In the genomic region with DNA sequence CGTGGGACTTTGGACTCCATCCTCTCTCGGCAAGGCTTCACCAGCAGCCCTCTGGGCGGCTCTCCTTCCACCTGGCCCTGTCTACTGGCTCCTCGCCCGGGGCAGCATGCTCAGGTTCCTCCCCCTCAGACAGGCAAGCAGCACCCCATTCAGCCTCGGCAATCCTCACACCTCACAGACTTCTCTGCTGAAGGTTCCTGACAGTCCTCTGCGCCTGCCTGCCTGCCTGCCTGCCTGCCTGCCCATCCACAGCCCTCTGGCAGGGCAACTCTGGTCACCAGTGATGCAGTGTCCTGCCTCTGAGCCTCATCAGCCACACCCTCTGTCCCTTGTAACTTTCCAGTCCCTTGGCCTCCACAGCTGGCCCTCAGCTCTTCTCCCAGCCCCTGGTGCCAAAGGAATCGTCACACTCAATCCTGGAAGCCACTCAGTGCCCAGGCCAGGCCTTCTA, we compare ENCODE assay signal across 8 mouse cellular contexts. TPM values are rescaled to one million over a fixed set of nuclear protein-coding genes. Genes with fewer than 3 reads are reported as not detected.
DNase-seq lines count a peak whose midpoint lies in the region; ATAC-seq and TF ChIP-seq lines count a peak whose summit lies in the region.
"Had no signal": no experiment of that assay in that cellular context is flagged by ENCODE, and none has a peak within 500 bp of the region (broad histone marks: within the 10 kb centered on the region; RNA-seq: fewer than 3 reads in every experiment).

No protein-coding gene starts in this region.

- TF ChIP-seq CTCF in small intestine, adult 2 months (IDR thresholded peaks at IDR 0.05; ENCODE audit: extremely low read depth, insufficient read length, insufficient replicate concordance, low read depth, low read length), result no peak

- H3K36me3 ChIP-seq in heart, embryonic 13.5 days, result peaks cover 25% of the 10 kb centered on the region
- peaks cover 24% of the 10 kb centered on the region for H3K36me3 ChIP-seq in small intestine, adult 2 months (ENCODE audit: control insufficient read depth, insufficient read depth, low read length)

- H3K4me3 ChIP-seq in heart, embryonic 13.5 days, result no peak overlapping the region
- H3K4me3 ChIP-seq in small intestine, adult 2 months (ENCODE audit: low read depth, low read length), result no peak overlapping the region
- H3K4me3 ChIP-seq: liver, embryonic 15.5 days had no signal

- no peak overlapping the region for H3K4me2 ChIP-seq in heart, embryonic 13.5 days
- H3K4me2 ChIP-seq: liver, embryonic 15.5 days had no signal

- peaks cover 82% of the 10 kb centered on the region for H3K4me1 ChIP-seq in heart, embryonic 13.5 days
- peaks cover 49% of the 10 kb centered on the region for H3K4me1 ChIP-seq in small intestine, adult 2 months (ENCODE audit: control insufficient read depth, insufficient read depth, insufficient read length, low read length)

- no peak for ATAC-seq in heart, embryonic 13.5 days (ENCODE audit: extremely low read depth, insufficient number of reproducible peaks, low FRiP score, low TSS enrichment)

- no peak for TF ChIP-seq POLR2A in small intestine, adult 2 months (IDR thresholded peaks at IDR 0.05; ENCODE audit: low read depth, low read length)

- H3K27me3 ChIP-seq in heart, embryonic 13.5 days (replicated peaks), result no peaks in the 10 kb centered on the region
- no peaks in the 10 kb centered on the region for H3K27me3 ChIP-seq in small intestine, adult 2 months (ENCODE audit: control insufficient read depth, insufficient read depth, low read length)
- H3K27me3 ChIP-seq: liver, embryonic 15.5 days had no signal

- peak; percentile 68 for DNase-seq in adipocyte (ENCODE audit: low spot score)
- peak; percentile 75 to 85 for DNase-seq in adrenal gland, postnatal 36 days
- peak; percentile 60 to 77 for DNase-seq in kidney, postnatal 4 days
- DNase-seq in frontal cortex, postnatal 25 days (ENCODE audit: low spot score in 2 of 2), result no peak
- no peak for DNase-seq in spleen, adult 12 weeks (ENCODE audit: low spot score)

- peak overlapping the region; percentile 24 for H3K27ac ChIP-seq in heart, embryonic 13.5 days (replicated peaks)
- H3K27ac ChIP-seq in small intestine, adult 2 months (ENCODE audit: insufficient read depth, low read depth, low read length), result peak overlapping the region; percentile 57; the same call in 1 of the 2 replicates
- H3K27ac ChIP-seq: liver, embryonic 15.5 days had no signal

- peak overlapping the region; percentile 63 for H3K9ac ChIP-seq in heart, embryonic 13.5 days
- H3K9ac ChIP-seq: liver, embryonic 15.5 days had no signal

- WGBS in heart, embryonic 13.5 days, result 64% methylated on average over 8 of the region's 8 CpGs
- 24% methylated on average over 8 of the region's 8 CpGs for WGBS in small intestine, adult 2 months

- no peaks in the 10 kb centered on the region for H3K9me3 ChIP-seq in heart, embryonic 13.5 days
- H3K9me3 ChIP-seq: liver, embryonic 15.5 days had no signal

RNA-seq across cellular contexts. Expression of a gene that starts 39.8 kb away (rescaled TPM):
- 100 to 1,000 TPM; 104 to 108 TPM for total RNA-seq in adrenal gland, postnatal 36 days (2021)
- polyA plus RNA-seq in heart, embryonic 13.5 days (2015; fragmentation: Nextera tagmentation; extraction: Ambion mirVana), result 29.7 and 30.8 TPM in 2 replicates
- 20.4 and 35.4 TPM in 2 replicates for polyA plus RNA-seq in small intestine, adult 2 months (2012; rRNA removed)

Comparison
In these comparisons a context has a peak if more than half of its experiments do, and no peak if none do; other contexts are left out.
1. DNase-seq: peak in adipocyte (single experiment), adrenal gland, postnatal 36 days (2 of 2) and kidney, postnatal 4 days (2 of 2); none in frontal cortex, postnatal 25 days (0 of 2) and spleen, adult 12 weeks (single experiment).